Mouse (Mus musculus) cortical plate, adult 2 months (tissue): Measurements from ENCODE around the gene Desi1.
"Not testable (repeated sequence)": the region's sequence is repeated elsewhere in the genome, so short reads cannot be mapped to it uniquely, and the experiment has no call there.

Source experiments
- CTCF ChIP-seq: fragments of 200-500 bp; IDR thresholded peaks from 2 replicates; pipeline ENCODE4 v1.5.1; 2011; ENCODE audit warnings: mild to moderate bottlenecking, control low read depth, low read length; ENCODE audit not compliant: insufficient read depth; ENCODE audit errors: extremely low read depth
- POLR2A ChIP-seq: fragments of 200-500 bp; IDR thresholded peaks from 2 replicates; pipeline ENCODE4 v1.6.1; 2011; ENCODE audit warnings: mild to moderate bottlenecking, low read length, control low read depth; ENCODE audit not compliant: insufficient read depth; ENCODE audit errors: extremely low read depth

DNA sequence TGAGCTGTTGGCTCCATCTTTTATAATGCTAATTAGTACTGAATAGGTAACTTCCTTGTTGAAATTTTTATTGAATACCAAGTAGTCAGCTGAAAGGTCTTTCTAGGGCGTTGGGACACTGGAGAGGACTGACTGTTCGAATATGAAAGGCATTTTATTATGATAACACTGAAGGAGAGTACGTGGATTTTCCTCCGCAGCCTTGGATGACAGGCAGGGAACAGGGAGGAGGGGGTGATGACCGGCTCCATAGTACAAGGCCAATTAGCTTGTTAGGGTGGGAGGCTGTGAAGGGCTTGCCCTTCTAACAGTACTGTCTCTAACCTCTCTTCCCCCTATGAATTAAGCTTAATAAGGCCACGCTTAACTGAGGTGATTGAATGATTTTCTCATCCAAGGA, 64.0 kb downstream of the Desi1 start:
- not testable (repeated sequence) for TF ChIP-seq POLR2A, CTCF
